Mouse (Mus musculus) heart, adult 8-10 months (tissue): Measurements from ENCODE around the gene Plxna4. TPM values are rescaled to one million over a fixed set of nuclear protein-coding genes. Genes with fewer than 3 reads are reported as not detected.
"Not testable (repeated sequence)": the region's sequence is repeated elsewhere in the genome, so short reads cannot be mapped to it uniquely, and the experiment has no call there.

ENCODE experiments used
- DNase-seq: peaks from one replicate; pipeline ENCODE4 v3.0.0; 2022; ENCODE audit warnings: low spot score
- total RNA-seq, 4 experiments: library from RNA; stranded (reverse); gene quantifications; 2 replicates each; pipeline ENCODE4 v1.2.4; 2022

The Plxna4 gene
- total RNA-seq, 4 experiments from 2014 or later: 11.5 to 15.2 (median 13.8) TPM

- DNase-seq: no peak
These were observed 47.8 kb downstream of the Plxna4 start for GRCm38 (mm10) chr6:32540155-32540554.

- DNase-seq: no peak
These were observed 53.8 kb downstream of the Plxna4 start for GRCm38 (mm10) chr6:32533962-32534740.

- no peak for DNase-seq
These were observed 59.9 kb downstream of the Plxna4 start for GRCm38 (mm10) chr6:32528081-32528570.

- no peak for DNase-seq
These were observed 60.5 kb downstream of the Plxna4 start for GRCm38 (mm10) chr6:32527518-32527917.

GRCm38 (mm10) chr6:32526762-32527161, 61.2 kb downstream of the Plxna4 start:
- DNase-seq: no peak

GRCm38 (mm10) chr6:32520097-32520496, 67.9 kb downstream of the Plxna4 start:
- DNase-seq: peak; percentile 48

GRCm38 (mm10) chr6:32518617-32519016, 69.4 kb downstream of the Plxna4 start:
- no peak for DNase-seq

GRCm38 (mm10) chr6:32514096-32514495, 73.9 kb downstream of the Plxna4 start:
- no peak for DNase-seq

- DNase-seq: peak; percentile 73
These were observed 76.0 kb downstream of the Plxna4 start for GRCm38 (mm10) chr6:32512010-32512409.

- DNase-seq: peak; percentile 81
These were observed 77.1 kb downstream of the Plxna4 start for GRCm38 (mm10) chr6:32510924-32511323.

GRCm38 (mm10) chr6:32510491-32510890, 77.5 kb downstream of the Plxna4 start:
- DNase-seq: no peak

- DNase-seq: no peak
These were observed 78.9 kb downstream of the Plxna4 start for GRCm38 (mm10) chr6:32509046-32509445.

- DNase-seq: no peak
These were observed 83.0 kb downstream of the Plxna4 start for GRCm38 (mm10) chr6:32504963-32505362.

- DNase-seq: not testable (repeated sequence)
These were observed 86.8 kb downstream of the Plxna4 start for GRCm38 (mm10) chr6:32501186-32501585.

GRCm38 (mm10) chr6:32498106-32498505, 89.9 kb downstream of the Plxna4 start:
- DNase-seq: no peak

- DNase-seq: no peak
These were observed 91.9 kb downstream of the Plxna4 start for GRCm38 (mm10) chr6:32496109-32496508.

GRCm38 (mm10) chr6:32495532-32495931, 92.5 kb downstream of the Plxna4 start:
- no peak for DNase-seq

GRCm38 (mm10) chr6:32493557-32493956, 94.4 kb downstream of the Plxna4 start:
- no peak for DNase-seq

GRCm38 (mm10) chr6:32487121-32487520, 100.9 kb downstream of the Plxna4 start:
- no peak for DNase-seq

- DNase-seq: no peak
These were observed 105.5 kb downstream of the Plxna4 start for GRCm38 (mm10) chr6:32482469-32482868.

GRCm38 (mm10) chr6:32480741-32481140, 107.3 kb downstream of the Plxna4 start:
- DNase-seq: no peak

- no peak for DNase-seq
These were observed 108.2 kb downstream of the Plxna4 start for GRCm38 (mm10) chr6:32479765-32480164.

- peak; percentile 87 for DNase-seq
These were observed 108.7 kb downstream of the Plxna4 start for GRCm38 (mm10) chr6:32479193-32479758.
